Mouse (Mus musculus) intestine, embryonic 16.5 days (tissue): ENCODE measurements around the gene Tspan4. TPM values are rescaled to one million over a fixed set of nuclear protein-coding genes. Genes with fewer than 3 reads are reported as not detected.

ENCODE experiments used
- ATAC-seq: fragments of 200-750 bp; cut with Nextera tagmentation; 2 replicates; pipeline ENCODE4 v1.8.0; 2017; ENCODE audit warnings: moderate TSS enrichment, moderate library complexity
- H3K27ac ChIP-seq: fragments of 300-500 bp; sonication (generic); 2 replicates; pipeline ENCODE4 v1.5.1; 2014; ENCODE audit warnings: mild to moderate bottlenecking, low read length
- H3K27me3 ChIP-seq: fragments of 300-500 bp; sonication (generic); replicated peaks from 2 replicates; pipeline ENCODE4 v1.6.1; 2014; ENCODE audit warnings: low read length, control low read depth, mixed read lengths; ENCODE audit not compliant: control insufficient read depth, insufficient read depth
- H3K36me3 ChIP-seq: fragments of 300-500 bp; sonication (generic); 2 replicates; pipeline ENCODE4 v1.6.1; 2014; ENCODE audit warnings: low read length, control low read depth; ENCODE audit not compliant: control insufficient read depth, insufficient read depth
- H3K4me1 ChIP-seq: fragments of 300-500 bp; sonication (generic); 2 replicates; pipeline ENCODE4 v1.6.1; 2014; ENCODE audit warnings: low read length, control low read depth, mixed read lengths; ENCODE audit not compliant: control insufficient read depth, insufficient read depth
- H3K4me2 ChIP-seq: fragments of 300-500 bp; sonication (generic); 2 replicates; pipeline ENCODE4 v1.6.1; 2014; ENCODE audit warnings: low read depth, low read length, control low read depth
- H3K4me3 ChIP-seq: fragments of 300-500 bp; sonication (generic); 2 replicates; pipeline ENCODE4 v1.5.1; 2014; ENCODE audit warnings: mild to moderate bottlenecking, low read length
- H3K9ac ChIP-seq: fragments of 300-500 bp; sonication (generic); 2 replicates; pipeline ENCODE4 v1.6.1; 2014; ENCODE audit warnings: low read depth, low read length
- H3K9me3 ChIP-seq: fragments of 300-500 bp; sonication (generic); 2 replicates; pipeline ENCODE4 v1.6.1; 2016; ENCODE audit warnings: low read length, control low read depth; ENCODE audit not compliant: control insufficient read depth
- WGBS: fragments of 180-500 bp; shearing (Covaris S2); extraction: QIAGEN DNeasy Blood & Tissue Kit; methylation state at CpG from one replicate; pipeline ENCODE4 v1.1.7; 2014; 5-methylcytosine and 5-hydroxymethylcytosine counted together
- polyA plus RNA-seq: library from polyadenylated mRNA; unstranded; fragments of >200 nt; fragmentation: Nextera tagmentation; extraction: Ambion mirVana; gene quantifications from 2 replicates; pipeline ENCODE4 v1.2.1, GENCODE M21; 2015

Gene Tspan4
- polyA plus RNA-seq, 1 experiment from 2014 or later = 59.2 TPM

DNA sequence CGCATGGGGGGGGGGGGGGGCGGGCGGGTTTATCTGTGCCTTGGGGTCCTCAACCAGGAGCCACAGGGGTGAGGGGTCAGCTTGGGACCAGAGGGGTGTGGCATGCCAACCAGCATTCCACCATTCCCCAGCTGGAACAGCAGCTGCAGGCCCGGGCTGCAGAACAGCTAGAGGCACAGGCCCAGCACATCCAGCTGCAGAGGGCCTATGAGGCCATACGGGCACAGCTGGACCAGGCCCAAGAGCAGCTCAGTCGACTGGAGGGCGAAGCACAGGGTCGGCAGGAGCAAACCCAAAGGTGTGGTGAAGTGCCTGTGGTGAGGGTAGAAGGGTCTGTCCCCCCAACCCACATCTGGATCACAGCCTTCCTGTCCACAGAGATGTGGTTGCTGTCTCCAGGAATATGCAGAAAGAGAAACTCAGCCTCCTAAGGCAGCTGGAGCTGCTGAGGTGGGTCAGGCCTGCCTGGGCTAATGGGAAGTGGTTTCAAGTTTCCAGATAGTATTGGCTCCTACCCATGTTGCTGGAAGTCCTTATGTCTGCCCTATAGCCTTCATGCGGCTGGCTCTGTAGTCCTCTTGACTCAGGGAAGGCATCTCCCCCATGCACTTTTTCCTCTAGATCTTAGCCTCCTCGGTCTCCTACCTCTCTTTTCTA, 9.5 kb upstream of the Tspan4 start:
- Histone ChIP-seq H3K4me2 (no peak overlapping the region), H3K27ac (no peak overlapping the region), H3K36me3 (peaks cover 3% of the 10 kb centered on the region; the same call in 1 of the 2 replicates), H3K9ac (peak overlapping the region; percentile 15; the same call in 1 of the 2 replicates), H3K27me3 (peaks cover 25% of the 10 kb centered on the region), H3K9me3 (no peaks in the 10 kb centered on the region), H3K4me1 (peaks cover 40% of the 10 kb centered on the region), H3K4me3 (no peak overlapping the region)
- ATAC-seq = no peak
- 44% methylated on average over 10 of the region's 10 CpGs for WGBS

DNA sequence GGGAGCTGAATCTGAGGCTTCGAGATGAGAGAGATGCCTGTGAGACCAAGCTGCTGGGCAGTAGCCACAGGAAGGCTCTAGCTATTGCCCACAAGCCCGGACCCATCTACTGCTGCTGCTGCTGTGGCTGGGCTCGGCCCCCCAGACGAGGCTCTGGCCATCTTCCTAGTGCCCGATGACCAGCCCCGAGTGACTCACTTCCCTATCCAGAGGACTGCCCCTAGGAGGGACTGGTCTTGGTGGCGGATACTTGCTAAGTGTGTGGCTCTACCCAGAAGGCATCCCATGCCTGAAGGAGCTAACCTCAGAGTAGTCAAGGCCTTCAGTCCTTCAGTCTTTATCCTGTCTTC, 9.0 kb upstream of the Tspan4 start:
- no peak for ATAC-seq
- Histone ChIP-seq H3K27ac (no peak overlapping the region), H3K36me3 (peaks cover 5% of the 10 kb centered on the region; the same call in 1 of the 2 replicates), H3K27me3 (peaks cover 21% of the 10 kb centered on the region), H3K4me2 (no peak overlapping the region), H3K9ac (no peak overlapping the region), H3K4me3 (no peak overlapping the region), H3K9me3 (no peaks in the 10 kb centered on the region), H3K4me1 (peaks cover 35% of the 10 kb centered on the region)
- 85% methylated on average over 7 of the region's 7 CpGs for WGBS

DNA sequence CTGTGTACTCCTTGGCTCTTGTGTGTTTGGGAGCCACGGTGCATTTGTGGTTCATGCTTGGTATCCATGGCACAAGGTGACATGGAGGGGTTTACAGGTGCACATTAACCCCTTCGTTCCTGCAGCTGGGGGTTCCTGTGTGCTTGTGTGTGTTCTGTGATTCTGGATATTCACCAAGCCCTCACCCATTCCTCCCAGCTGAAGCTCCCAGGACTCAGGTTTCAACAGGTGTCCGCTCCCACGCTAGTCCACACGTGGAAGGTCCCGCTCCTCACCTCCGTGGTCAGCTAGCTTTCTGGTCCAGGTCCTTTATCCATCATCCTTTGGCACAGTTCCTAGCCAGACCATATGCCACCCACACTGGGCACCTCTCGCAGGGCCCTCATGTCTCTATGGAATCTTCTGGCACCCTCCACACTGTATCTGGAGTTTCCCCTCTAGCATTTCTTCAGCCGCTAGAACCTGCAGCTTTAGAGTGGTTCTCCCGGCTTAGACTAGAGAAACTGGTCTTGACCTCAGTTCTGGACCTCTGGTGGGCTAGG, 8.4 kb upstream of the Tspan4 start:
- peak overlapping the region; percentile 92 for H3K9ac ChIP-seq
- peak overlapping the region; percentile 82 for H3K4me2 ChIP-seq
- H3K27ac ChIP-seq = peak overlapping the region; percentile 78; the same call in 1 of the 2 replicates
- H3K4me1 ChIP-seq = peaks cover 29% of the 10 kb centered on the region
- H3K4me3 ChIP-seq = peak overlapping the region; percentile 85
- WGBS = 59% methylated on average over 10 of the region's 10 CpGs
- no peaks in the 10 kb centered on the region for H3K9me3 ChIP-seq
- peaks cover 7% of the 10 kb centered on the region; the same call in 1 of the 2 replicates for H3K36me3 ChIP-seq
- no peak for ATAC-seq
- peaks cover 20% of the 10 kb centered on the region for H3K27me3 ChIP-seq

DNA sequence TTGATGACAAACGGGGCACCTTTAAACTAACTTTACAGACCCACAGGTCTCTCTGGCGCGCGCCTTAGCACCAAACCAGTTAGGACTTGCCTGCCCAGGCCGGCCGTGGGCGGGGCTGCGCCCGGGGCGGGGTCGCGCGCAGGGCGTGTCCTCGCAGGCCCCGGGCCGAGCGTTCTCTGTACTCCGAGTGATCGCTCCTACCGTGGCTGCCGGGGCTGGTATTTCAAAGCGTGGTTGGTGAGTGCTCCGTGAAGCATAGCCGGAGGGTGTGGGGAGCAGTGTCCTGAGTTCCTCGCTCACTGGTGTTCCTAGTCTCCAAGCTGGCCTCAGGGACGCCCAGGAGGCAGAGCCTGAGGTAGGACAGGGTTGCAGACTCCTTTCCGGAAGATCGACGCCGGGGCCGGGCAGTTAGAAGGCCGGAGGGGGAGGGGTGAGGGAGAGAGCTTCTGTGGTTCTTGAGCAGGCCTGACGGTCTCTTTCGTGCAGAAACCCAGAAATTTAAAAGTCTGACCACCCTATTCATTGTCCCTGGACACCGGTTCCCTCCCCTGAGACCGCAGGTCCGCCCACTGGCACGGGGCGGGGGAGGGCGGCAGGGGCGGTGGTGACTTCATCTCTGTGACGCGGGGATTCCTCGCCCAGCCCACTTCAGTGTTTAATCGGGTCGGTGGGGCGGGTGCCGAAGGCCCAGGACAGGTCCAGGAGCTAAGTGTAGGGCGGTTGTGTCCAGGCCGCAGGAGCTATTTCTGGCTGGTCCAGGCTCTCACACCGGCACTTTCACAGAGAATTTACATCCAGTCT, 7.6 kb upstream of the Tspan4 start, which contains the start of gene Cd151:
Gene Cd151 (plus strand): TSS at position 163 of the 801 bp plus-strand sequence.
- peak within 1 kb of the TSS; percentile 85 for H3K4me3 ChIP-seq
- H3K9me3 ChIP-seq = no peaks in the 10 kb centered on the region
- H3K4me2 ChIP-seq = peak within 1 kb of the TSS; percentile 82
- H3K27me3 ChIP-seq = peaks cover 20% of the 10 kb centered on the region
- peaks cover 7% of the 10 kb centered on the region; the same call in 1 of the 2 replicates for H3K36me3 ChIP-seq
- peak; percentile 81 for ATAC-seq
- H3K4me1 ChIP-seq = peaks cover 23% of the 10 kb centered on the region
- H3K9ac ChIP-seq = peak within 1 kb of the TSS; percentile 92
- peak within 1 kb of the TSS; percentile 78 for H3K27ac ChIP-seq
- WGBS = under 1% methylated on average over 50 of the region's 52 CpGs

DNA sequence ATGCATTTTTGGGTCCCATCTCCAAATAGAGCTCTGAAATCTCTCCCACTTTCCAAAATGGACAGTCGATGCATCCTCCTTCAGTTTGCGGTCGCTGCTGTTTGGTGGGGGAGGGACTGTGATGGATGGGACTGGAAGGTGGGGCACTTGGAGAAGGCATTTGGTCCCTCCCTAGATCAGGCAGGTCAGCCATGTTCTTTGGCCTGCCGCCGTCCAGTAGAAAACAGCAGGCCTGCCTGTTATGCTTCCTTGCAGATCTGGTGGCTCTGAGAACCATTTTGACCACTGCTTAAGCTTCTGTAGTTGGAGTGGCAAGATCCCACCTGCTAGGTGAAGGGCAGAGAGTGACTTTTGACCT, 6.9 kb upstream of the Tspan4 start:
- Histone ChIP-seq H3K36me3 (peaks cover 7% of the 10 kb centered on the region; the same call in 1 of the 2 replicates), H3K27ac (peak overlapping the region; percentile 78), H3K4me2 (peak overlapping the region; percentile 82), H3K27me3 (peaks cover 17% of the 10 kb centered on the region), H3K9ac (peak overlapping the region; percentile 92), H3K4me3 (peak overlapping the region; percentile 85), H3K4me1 (peaks cover 22% of the 10 kb centered on the region), H3K9me3 (no peaks in the 10 kb centered on the region)
- peak; percentile 12; the same call in 1 of the 2 replicates for ATAC-seq
- 13% methylated on average over 5 of the region's 5 CpGs for WGBS

DNA sequence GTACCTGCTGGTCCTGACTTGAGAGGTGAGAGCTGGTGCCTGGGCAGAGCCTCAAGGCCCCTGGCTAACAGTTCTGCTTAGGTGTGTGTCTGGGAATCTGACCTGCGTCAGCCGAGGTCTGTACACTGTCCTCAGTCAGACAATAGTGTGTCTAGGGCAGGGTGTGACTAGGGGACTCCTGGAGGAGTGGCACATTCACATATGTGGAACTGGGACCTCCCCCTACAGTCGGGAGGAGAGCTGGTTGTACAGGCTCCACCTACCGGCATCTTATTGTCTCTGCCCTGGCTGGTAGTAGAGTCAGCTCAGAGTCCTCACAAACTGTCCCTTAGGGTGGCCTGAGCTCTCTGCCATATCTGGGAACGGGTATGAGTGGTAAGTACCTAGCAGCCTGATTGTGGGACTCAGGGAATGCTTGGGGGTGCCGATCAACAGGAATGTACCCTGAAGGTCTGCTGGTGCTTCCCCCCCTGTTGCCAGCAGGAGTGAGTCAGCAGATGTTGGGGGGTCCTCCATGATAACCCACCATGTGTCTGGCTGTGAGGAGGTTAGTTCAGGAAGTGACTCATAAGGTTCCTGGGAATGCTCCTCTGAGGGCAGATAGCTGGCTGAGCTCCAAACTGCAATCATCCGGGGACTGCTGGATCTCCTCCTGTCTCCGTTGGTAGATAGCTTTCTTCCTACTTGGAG, 6.4 kb upstream of the Tspan4 start:
- no peaks in the 10 kb centered on the region for H3K9me3 ChIP-seq
- H3K27me3 ChIP-seq = peaks cover 14% of the 10 kb centered on the region
- peaks cover 7% of the 10 kb centered on the region; the same call in 1 of the 2 replicates for H3K36me3 ChIP-seq
- peak overlapping the region; percentile 92 for H3K9ac ChIP-seq
- ATAC-seq = peak; percentile 82
- 6% methylated on average over 8 of the region's 8 CpGs for WGBS
- peak overlapping the region; percentile 78 for H3K27ac ChIP-seq
- peaks cover 26% of the 10 kb centered on the region for H3K4me1 ChIP-seq
- H3K4me2 ChIP-seq = peak overlapping the region; percentile 82
- peak overlapping the region; percentile 85 for H3K4me3 ChIP-seq

DNA sequence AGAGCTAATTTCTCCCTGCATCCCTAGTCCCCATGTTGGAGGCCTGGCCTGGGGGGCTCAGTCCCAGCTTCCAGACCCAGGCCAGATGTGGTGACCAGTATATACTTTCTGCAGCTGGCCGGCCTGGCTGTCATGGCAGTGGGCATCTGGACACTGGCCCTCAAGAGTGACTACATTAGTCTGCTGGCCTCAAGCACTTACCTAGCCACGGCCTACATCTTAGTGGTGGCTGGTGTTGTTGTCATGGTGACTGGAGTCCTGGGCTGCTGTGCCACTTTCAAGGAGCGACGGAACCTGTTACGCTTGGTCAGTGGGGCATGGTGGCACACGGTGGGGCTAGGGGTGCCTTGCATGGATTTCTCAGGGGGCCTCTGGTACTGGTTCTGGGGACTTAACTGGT, 5.7 kb upstream of the Tspan4 start:
- Histone ChIP-seq H3K4me3 (peak overlapping the region; percentile 85), H3K4me1 (peaks cover 33% of the 10 kb centered on the region)

DNA sequence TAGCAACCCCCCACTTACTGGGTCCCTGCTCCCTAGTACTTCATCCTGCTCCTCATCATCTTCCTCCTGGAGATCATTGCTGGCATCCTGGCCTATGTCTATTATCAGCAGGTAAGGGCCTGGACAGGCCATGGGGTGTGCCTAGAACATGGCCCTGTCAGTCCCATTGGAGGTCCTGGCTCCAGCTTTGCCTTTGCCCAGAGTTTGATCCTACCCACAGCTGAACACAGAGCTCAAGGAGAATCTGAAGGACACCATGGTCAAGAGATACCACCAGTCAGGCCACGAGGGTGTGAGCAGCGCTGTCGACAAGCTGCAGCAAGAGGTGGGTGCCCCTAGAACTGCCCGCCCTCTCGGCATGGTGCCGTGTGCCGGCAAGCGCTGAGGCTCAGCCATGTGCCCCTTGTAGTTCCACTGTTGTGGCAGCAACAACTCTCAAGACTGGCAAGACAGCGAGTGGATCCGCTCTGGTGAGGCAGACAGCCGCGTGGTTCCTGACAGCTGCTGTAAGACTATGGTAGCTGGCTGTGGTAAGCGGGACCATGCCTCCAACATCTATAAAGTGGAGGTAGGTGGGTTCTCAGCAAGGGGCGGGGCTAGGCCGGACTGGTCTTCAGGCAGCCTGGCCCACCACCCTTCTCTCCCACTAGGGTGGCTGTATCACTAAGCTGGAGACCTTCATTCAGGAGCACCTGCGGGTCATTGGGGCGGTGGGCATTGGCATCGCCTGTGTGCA, 5.0 kb upstream of the Tspan4 start:
- Histone ChIP-seq H3K27me3 (0 out of 2 replicates have a peak, but pooled peaks cover 4% of the 10 kb centered on the region), H3K9ac (no peak overlapping the region), H3K4me3 (no peak overlapping the region), H3K27ac (no peak overlapping the region), H3K36me3 (peaks cover 7% of the 10 kb centered on the region; the same call in 1 of the 2 replicates), H3K4me2 (no peak overlapping the region), H3K4me1 (peaks cover 33% of the 10 kb centered on the region), H3K9me3 (no peaks in the 10 kb centered on the region)
- no peak for ATAC-seq
- 90% methylated on average over 18 of the region's 18 CpGs for WGBS

More for the DNA sequence above, 5.7 kb upstream of the Tspan4 start:
- Histone ChIP-seq H3K27ac (peak overlapping the region; percentile 78), H3K36me3 (peaks cover 7% of the 10 kb centered on the region; the same call in 1 of the 2 replicates), H3K9ac (peak overlapping the region; percentile 92), H3K9me3 (no peaks in the 10 kb centered on the region), H3K27me3 (peaks cover 7% of the 10 kb centered on the region; the same call in 1 of the 2 replicates), H3K4me2 (peak overlapping the region; percentile 82)
- ATAC-seq = no peak
- WGBS = 86% methylated on average over 6 of the region's 6 CpGs
